Mouse (Mus musculus) midbrain, embryonic 13.5 days (tissue): ENCODE measurements around the gene Calml4. TPM values are rescaled to one million over a fixed set of nuclear protein-coding genes. Genes with fewer than 3 reads are reported as not detected.
"Not testable (repeated sequence)": the region's sequence is repeated elsewhere in the genome, so short reads cannot be mapped to it uniquely, and the experiment has no call there.

Source experiments
- ATAC-seq: fragments of 200-750 bp; cut with Nextera tagmentation; 2 replicates; pipeline ENCODE4 v1.8.0; 2017; ENCODE audit warnings: mild to moderate bottlenecking, moderate TSS enrichment, moderate library complexity
- H3K27ac ChIP-seq: fragments of 300-500 bp; sonication (generic); 2 replicates; pipeline ENCODE4 v1.5.1; 2015; ENCODE audit warnings: inconsistent platforms, mild to moderate bottlenecking, moderate library complexity
- H3K27me3 ChIP-seq: fragments of 300-500 bp; sonication (generic); 2 replicates; pipeline ENCODE4 v1.6.1; 2015; ENCODE audit warnings: mild to moderate bottlenecking, inconsistent platforms
- H3K36me3 ChIP-seq: fragments of 300-500 bp; sonication (generic); 2 replicates; pipeline ENCODE4 v1.6.1; 2015; ENCODE audit warnings: mild to moderate bottlenecking, inconsistent platforms
- H3K4me1 ChIP-seq: fragments of 300-500 bp; sonication (generic); replicated peaks from 2 replicates; pipeline ENCODE4 v1.6.1; 2015; ENCODE audit warnings: inconsistent platforms
- H3K4me2 ChIP-seq: fragments of 300-500 bp; sonication (generic); replicated peaks from 2 replicates; pipeline ENCODE4 v1.6.1; 2015; ENCODE audit warnings: moderate library complexity, mild to moderate bottlenecking, inconsistent platforms
- H3K4me3 ChIP-seq: fragments of 300-500 bp; sonication (generic); replicated peaks from 2 replicates; pipeline ENCODE4 v1.5.1; 2015; ENCODE audit warnings: mild to moderate bottlenecking, inconsistent platforms
- H3K9ac ChIP-seq: fragments of 300-500 bp; sonication (generic); replicated peaks from 2 replicates; pipeline ENCODE4 v1.6.1; 2015; ENCODE audit warnings: mild to moderate bottlenecking, inconsistent platforms
- H3K9me3 ChIP-seq: fragments of 300-500 bp; sonication (generic); 2 replicates; pipeline ENCODE4 v1.6.1; 2016; ENCODE audit warnings: mild to moderate bottlenecking, inconsistent platforms
- WGBS: fragments of 180-500 bp; shearing (Covaris S2); methylation state at CpG from one replicate; pipeline ENCODE4 v1.1.7; 2015; 5-methylcytosine and 5-hydroxymethylcytosine counted together
- polyA plus RNA-seq: library from polyadenylated mRNA; unstranded; fragments of >200 nt; fragmentation: Nextera tagmentation; extraction: Ambion mirVana; gene quantifications from 2 replicates; pipeline ENCODE4 v1.2.1, GENCODE M21; 2015

Calml4 gene
- polyA plus RNA-seq, 1 experiment from 2014 or later, result 9.8 TPM

- ATAC-seq, result no peak
- Histone ChIP-seq H3K4me3 (no peak overlapping the region), H3K9me3 (no peaks in the 10 kb centered on the region), H3K9ac (no peak overlapping the region), H3K27ac (no peak overlapping the region), H3K36me3 (no peaks in the 10 kb centered on the region), H3K27me3 (0 out of 2 replicates have a peak, but pooled peaks cover 3% of the 10 kb centered on the region), H3K4me1 (peaks cover 18% of the 10 kb centered on the region), H3K4me2 (no peak overlapping the region)
- 54% methylated on average over 4 of the region's 4 CpGs for WGBS
Measured at GRCm38 (mm10) chr9:62860866-62861265, 3.0 kb downstream of the Calml4 start.

GRCm38 (mm10) chr9:62869236-62869635 is 11.4 kb downstream of the Calml4 start:
- not testable (repeated sequence) for ATAC-seq, H3K27me3 ChIP-seq, H3K36me3 ChIP-seq, H3K4me1 ChIP-seq, H3K4me2 ChIP-seq, H3K27ac ChIP-seq, H3K9ac ChIP-seq, H3K9me3 ChIP-seq, H3K4me3 ChIP-seq
- 95% methylated on average over 4 of the region's 4 CpGs for WGBS

GRCm38 (mm10) chr9:62870728-62871127 is 12.8 kb downstream of the Calml4 start:
- no peak for ATAC-seq
- no peaks in the 10 kb centered on the region for H3K27me3 ChIP-seq
- no peaks in the 10 kb centered on the region for H3K4me1 ChIP-seq
- H3K4me3 ChIP-seq, result no peak overlapping the region
- no peak overlapping the region for H3K27ac ChIP-seq
- H3K4me2 ChIP-seq, result no peak overlapping the region
- no peaks in the 10 kb centered on the region for H3K36me3 ChIP-seq
- no peaks in the 10 kb centered on the region for H3K9me3 ChIP-seq
- H3K9ac ChIP-seq, result no peak overlapping the region

- H3K27me3 ChIP-seq, result no peaks in the 10 kb centered on the region
- no peaks in the 10 kb centered on the region for H3K9me3 ChIP-seq
- no peak overlapping the region for H3K27ac ChIP-seq
- no peak for ATAC-seq
- WGBS, result 92% methylated on average over 7 of the region's 7 CpGs
- H3K9ac ChIP-seq, result no peak overlapping the region
- H3K4me3 ChIP-seq, result no peak overlapping the region
- no peaks in the 10 kb centered on the region for H3K4me1 ChIP-seq
- H3K4me2 ChIP-seq, result no peak overlapping the region
- H3K36me3 ChIP-seq, result peaks cover 19% of the 10 kb centered on the region
Measured at GRCm38 (mm10) chr9:62876966-62877616, 19.2 kb downstream of the Calml4 start.

GRCm38 (mm10) chr9:62877825-62878224 is 19.9 kb downstream of the Calml4 start:
- 90% methylated on average over 2 of the region's 2 CpGs for WGBS
- H3K4me3 ChIP-seq, result no peak overlapping the region
- H3K9ac ChIP-seq, result no peak overlapping the region
- H3K36me3 ChIP-seq, result peaks cover 25% of the 10 kb centered on the region
- ATAC-seq, result no peak
- H3K9me3 ChIP-seq, result no peaks in the 10 kb centered on the region
- no peak overlapping the region for H3K27ac ChIP-seq
- no peaks in the 10 kb centered on the region for H3K4me1 ChIP-seq
- H3K4me2 ChIP-seq, result no peak overlapping the region
- no peaks in the 10 kb centered on the region for H3K27me3 ChIP-seq

- H3K36me3 ChIP-seq, result peaks cover 55% of the 10 kb centered on the region
- no peaks in the 10 kb centered on the region for H3K9me3 ChIP-seq
- H3K27me3 ChIP-seq, result no peaks in the 10 kb centered on the region
- WGBS, result 84% methylated on average over 12 of the region's 12 CpGs
- H3K4me2 ChIP-seq, result no peak overlapping the region
- no peak overlapping the region for H3K4me3 ChIP-seq
- ATAC-seq, result no peak
- H3K4me1 ChIP-seq, result no peaks in the 10 kb centered on the region
- no peak overlapping the region for H3K9ac ChIP-seq
- no peak overlapping the region for H3K27ac ChIP-seq
Measured at GRCm38 (mm10) chr9:62881871-62882270, 24.0 kb downstream of the Calml4 start.

GRCm38 (mm10) chr9:62894486-62894885 is 36.6 kb downstream of the Calml4 start:
- no peak overlapping the region for H3K4me3 ChIP-seq
- no peak for ATAC-seq
- WGBS, result 95% methylated on average over 1 of the region's 1 CpGs

GRCm38 (mm10) chr9:62901736-62902135 is 43.9 kb downstream of the Calml4 start:
- no peak for ATAC-seq
- H3K36me3 ChIP-seq, result peaks cover 23% of the 10 kb centered on the region
- H3K4me2 ChIP-seq, result no peak overlapping the region
- H3K4me3 ChIP-seq, result no peak overlapping the region
- 78% methylated on average over 2 of the region's 2 CpGs for WGBS
- 0 out of 2 replicates have a peak, but pooled peaks cover 4% of the 10 kb centered on the region for H3K4me1 ChIP-seq
- H3K27ac ChIP-seq, result no peak overlapping the region
- H3K9ac ChIP-seq, result no peak overlapping the region
- H3K27me3 ChIP-seq, result no peaks in the 10 kb centered on the region
- H3K9me3 ChIP-seq, result no peaks in the 10 kb centered on the region

More at GRCm38 (mm10) chr9:62894486-62894885, 36.6 kb downstream of the Calml4 start:
- Histone ChIP-seq H3K27ac (no peak overlapping the region), H3K36me3 (peaks cover 32% of the 10 kb centered on the region), H3K27me3 (no peaks in the 10 kb centered on the region), H3K9me3 (no peaks in the 10 kb centered on the region), H3K9ac (no peak overlapping the region), H3K4me1 (no peaks in the 10 kb centered on the region), H3K4me2 (no peak overlapping the region)

- Histone ChIP-seq H3K36me3 (peaks cover 27% of the 10 kb centered on the region), H3K27ac (no peak overlapping the region), H3K9ac (no peak overlapping the region), H3K4me3 (no peak overlapping the region), H3K4me1 (0 out of 2 replicates have a peak, but pooled peaks cover 4% of the 10 kb centered on the region), H3K27me3 (no peaks in the 10 kb centered on the region), H3K9me3 (no peaks in the 10 kb centered on the region), H3K4me2 (no peak overlapping the region)
- ATAC-seq, result no peak
- whole genome bisulfite sequencing, result 100% methylated on average over 2 of the region's 2 CpGs
Measured at GRCm38 (mm10) chr9:62903841-62904240, 46.0 kb downstream of the Calml4 start.

GRCm38 (mm10) chr9:62905039-62905438 is 47.2 kb downstream of the Calml4 start:
- WGBS, result 96% methylated on average over 8 of the region's 8 CpGs
- Histone ChIP-seq H3K4me3 (no peak overlapping the region), H3K27me3 (no peaks in the 10 kb centered on the region), H3K27ac (no peak overlapping the region), H3K4me1 (0 out of 2 replicates have a peak, but pooled peaks cover 4% of the 10 kb centered on the region), H3K4me2 (no peak overlapping the region), H3K36me3 (peaks cover 34% of the 10 kb centered on the region), H3K9me3 (no peaks in the 10 kb centered on the region), H3K9ac (no peak overlapping the region)
- ATAC-seq, result no peak

- no peak overlapping the region for H3K9ac ChIP-seq
- no peak overlapping the region for H3K4me2 ChIP-seq
- H3K4me3 ChIP-seq, result no peak overlapping the region
- peaks cover 55% of the 10 kb centered on the region for H3K36me3 ChIP-seq
- H3K4me1 ChIP-seq, result no peaks in the 10 kb centered on the region
- ATAC-seq, result no peak
- no peaks in the 10 kb centered on the region for H3K27me3 ChIP-seq
- WGBS, result 85% methylated on average over 5 of the region's 5 CpGs
- H3K9me3 ChIP-seq, result no peaks in the 10 kb centered on the region; the same call in 1 of the 2 replicates
- no peak overlapping the region for H3K27ac ChIP-seq
Measured at GRCm38 (mm10) chr9:62913390-62914069, 55.6 kb downstream of the Calml4 start.

GRCm38 (mm10) chr9:62917059-62917458 is 59.2 kb downstream of the Calml4 start:
- peaks cover 47% of the 10 kb centered on the region for H3K36me3 ChIP-seq
- no peak for ATAC-seq
- no peaks in the 10 kb centered on the region; the same call in 1 of the 2 replicates for H3K9me3 ChIP-seq
- no peak overlapping the region for H3K4me3 ChIP-seq
- H3K27me3 ChIP-seq, result no peaks in the 10 kb centered on the region
- no peak overlapping the region for H3K27ac ChIP-seq
- H3K4me1 ChIP-seq, result no peaks in the 10 kb centered on the region
- 100% methylated on average over 1 of the region's 1 CpGs for WGBS
- H3K4me2 ChIP-seq, result no peak overlapping the region
- no peak overlapping the region for H3K9ac ChIP-seq
